Mouse (Mus musculus) liver (tissue): Measurements from ENCODE around the gene Slc4a1ap.
"Not testable (repeated sequence)": the region's sequence is repeated elsewhere in the genome, so short reads cannot be mapped to it uniquely, and the experiment has no call there.

Experiments used
- DNase-seq: peaks from one replicate; pipeline ENCODE4 v3.0.0-alpha.2; 2020; ENCODE audit warnings: mixed read lengths

Slc4a1ap gene

DNA sequence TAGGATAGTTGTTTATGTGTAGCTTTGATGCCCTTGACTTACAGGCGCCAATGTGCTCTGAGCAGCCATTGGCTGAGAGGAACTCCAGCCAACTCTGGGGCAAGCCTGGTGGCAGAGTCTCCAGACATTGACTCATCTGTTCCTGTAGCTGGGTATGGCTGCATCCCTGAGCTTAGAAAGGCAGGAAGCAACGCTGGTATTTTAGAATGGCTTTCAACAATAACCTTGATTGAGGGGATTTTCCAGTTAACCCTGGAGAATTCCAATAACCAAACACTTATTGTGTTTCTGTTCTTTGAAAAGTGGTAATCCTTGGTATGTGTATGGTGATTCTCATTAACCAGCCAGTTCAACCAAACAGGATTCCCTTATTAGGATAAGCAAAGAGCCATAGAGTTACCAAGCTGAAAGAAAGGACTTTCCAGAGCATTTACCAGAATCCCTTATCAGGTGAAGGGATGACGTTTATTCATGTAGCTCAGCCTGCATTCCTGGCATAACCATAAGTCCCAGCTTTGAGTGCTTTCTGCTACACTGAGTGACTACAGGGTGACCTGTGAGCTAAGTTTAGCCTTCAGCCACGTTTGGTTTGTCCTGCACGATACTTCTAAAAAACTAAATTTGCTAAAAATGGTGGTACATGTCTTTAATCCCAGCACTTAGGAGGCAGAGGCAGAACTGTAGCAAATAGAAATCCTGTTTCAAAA lies 41.3 kb downstream of the Slc4a1ap start:
- no peak for DNase-seq

GRCm38 (mm10) chr5:31571023-31571608 lies 44.3 kb downstream of the Slc4a1ap start:
- DNase-seq = peak; percentile 17

DNA sequence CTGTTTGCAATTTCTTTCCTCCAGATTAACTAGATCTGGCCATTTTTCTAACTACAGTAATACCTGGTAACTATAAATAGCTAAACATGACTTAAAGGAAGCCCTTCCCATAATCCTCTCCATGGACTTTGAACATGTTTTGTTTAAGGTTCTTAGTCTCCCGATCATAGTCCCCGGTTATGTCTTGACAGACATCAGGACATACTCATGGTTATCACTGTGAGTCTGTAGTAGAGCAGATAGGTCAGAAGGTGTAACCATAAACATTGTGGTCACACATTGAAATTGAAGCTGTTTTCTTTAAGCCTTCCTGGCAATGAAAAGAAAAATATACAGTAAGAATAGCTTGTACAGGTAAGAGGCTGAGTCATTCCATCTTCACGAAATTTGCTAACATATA lies 46.9 kb downstream of the Slc4a1ap start:
- DNase-seq = no peak

- DNase-seq = no peak
Measured at GRCm38 (mm10) chr5:31576539-31576975, 49.8 kb downstream of the Slc4a1ap start.

- DNase-seq = no peak
Measured at GRCm38 (mm10) chr5:31581263-31581662, 54.5 kb downstream of the Slc4a1ap start.

- DNase-seq = no peak
Measured at GRCm38 (mm10) chr5:31581932-31582331, 55.1 kb downstream of the Slc4a1ap start.

DNA sequence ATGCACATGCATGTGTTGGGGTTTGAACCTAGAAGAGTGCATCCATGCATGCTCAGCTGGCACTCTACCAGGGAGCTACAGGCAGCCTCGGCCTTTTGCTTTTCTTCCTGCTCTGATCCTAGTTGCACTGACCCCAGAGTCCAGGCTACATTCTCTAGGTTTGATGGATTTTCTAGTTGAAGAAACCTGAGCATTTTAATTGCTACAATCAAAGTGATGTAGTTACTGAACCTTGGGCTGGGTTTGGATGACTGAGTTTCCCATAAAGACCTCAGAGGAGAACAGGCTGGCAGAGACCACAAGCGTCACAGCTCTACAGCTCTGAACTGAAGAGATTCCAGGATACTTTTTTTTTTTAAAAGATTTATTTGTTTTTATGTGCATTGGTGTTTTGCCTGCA lies 56.5 kb downstream of the Slc4a1ap start:
- no peak for DNase-seq

DNA sequence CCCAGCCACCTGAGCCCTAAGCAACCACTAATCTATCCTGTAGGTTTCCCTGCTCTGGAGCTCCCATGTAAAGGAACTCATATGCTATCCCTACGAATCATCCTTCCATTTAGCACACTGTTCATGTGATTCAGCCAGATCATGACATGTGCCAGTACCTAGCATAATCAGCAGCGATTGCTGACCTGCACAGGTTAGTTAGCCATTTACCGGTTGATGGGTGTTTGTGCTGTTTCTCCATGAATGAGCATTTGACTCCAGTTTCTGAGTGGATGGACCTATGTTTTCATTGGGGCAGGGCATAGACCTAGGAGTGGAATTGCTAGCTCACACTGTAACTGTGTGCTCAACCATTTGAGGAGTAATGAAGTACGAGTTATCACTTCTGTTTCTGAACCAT lies 58.7 kb downstream of the Slc4a1ap start:
- no peak for DNase-seq

DNA sequence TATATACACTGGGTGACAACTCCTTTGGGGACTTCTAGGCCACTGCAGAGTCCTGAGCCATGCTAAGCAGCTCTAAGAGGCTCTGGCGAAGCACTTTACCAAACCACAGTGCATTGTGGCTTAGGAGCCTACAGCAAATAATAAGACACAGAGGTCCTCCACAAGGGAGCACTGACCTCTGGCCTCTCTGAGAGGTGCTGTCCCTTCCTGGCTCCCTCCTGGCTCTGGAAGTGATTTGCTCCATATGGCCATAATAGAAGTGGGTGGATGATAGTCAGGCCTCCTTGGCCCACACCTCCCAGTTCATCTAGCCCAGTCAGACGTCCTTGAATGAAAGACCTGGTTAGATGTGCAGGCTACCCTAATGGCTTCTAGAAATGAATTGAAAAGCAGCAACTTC lies 61.2 kb downstream of the Slc4a1ap start:
- no peak for DNase-seq

DNA sequence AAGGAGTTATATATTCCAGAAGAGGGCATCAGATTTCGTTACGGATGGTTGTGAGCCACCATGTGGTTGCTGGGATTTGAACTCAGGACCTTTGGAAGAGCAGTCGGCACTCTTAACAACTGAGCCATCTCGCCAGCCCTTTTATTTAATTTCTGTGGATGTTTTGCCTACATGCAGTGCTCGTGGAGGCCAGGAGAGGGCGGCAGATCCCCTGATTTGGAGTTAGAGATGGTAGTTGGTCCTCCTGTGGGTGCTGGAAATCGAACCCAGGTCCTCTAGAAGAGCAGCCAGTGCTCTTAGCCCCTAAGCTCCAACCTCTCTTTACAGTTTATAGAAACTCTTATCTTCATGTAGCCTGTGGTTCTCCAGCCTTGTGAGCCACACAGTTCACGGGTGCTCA lies 61.9 kb downstream of the Slc4a1ap start:
- DNase-seq = not testable (repeated sequence)

GRCm38 (mm10) chr5:31589711-31590319 lies 63.0 kb downstream of the Slc4a1ap start:
- no peak for DNase-seq

DNA sequence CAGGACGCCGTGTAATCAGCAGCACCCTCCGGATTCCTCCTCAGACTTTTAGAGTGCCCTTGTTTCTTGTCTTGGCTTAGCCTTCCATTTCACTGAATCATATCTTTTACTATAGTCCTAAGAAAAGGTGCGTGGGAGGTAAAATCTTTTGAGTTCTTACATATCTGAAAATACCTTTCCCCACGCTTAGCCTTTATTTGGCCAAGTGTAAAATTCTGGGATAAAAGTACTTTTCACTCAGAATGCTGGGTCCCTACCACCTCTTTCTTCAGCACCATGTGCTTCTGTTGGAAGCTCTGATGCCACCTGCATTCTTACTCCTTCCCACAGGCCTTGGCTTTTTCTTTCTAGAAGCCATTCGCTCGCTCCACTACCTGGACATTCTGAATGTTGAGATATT lies 64.3 kb downstream of the Slc4a1ap start:
- DNase-seq = no peak

GRCm38 (mm10) chr5:31595868-31596267 lies 69.1 kb downstream of the Slc4a1ap start:
- no peak for DNase-seq

GRCm38 (mm10) chr5:31596481-31597429 lies 70.0 kb downstream of the Slc4a1ap start, which contains the start of gene Mrpl33:
Mrpl33 (plus strand) TSS chr5:31596935.
- DNase-seq = peak; percentile 41

- DNase-seq = no peak
Measured at GRCm38 (mm10) chr5:31597430-31597944, 70.7 kb downstream of the Slc4a1ap start.

DNA sequence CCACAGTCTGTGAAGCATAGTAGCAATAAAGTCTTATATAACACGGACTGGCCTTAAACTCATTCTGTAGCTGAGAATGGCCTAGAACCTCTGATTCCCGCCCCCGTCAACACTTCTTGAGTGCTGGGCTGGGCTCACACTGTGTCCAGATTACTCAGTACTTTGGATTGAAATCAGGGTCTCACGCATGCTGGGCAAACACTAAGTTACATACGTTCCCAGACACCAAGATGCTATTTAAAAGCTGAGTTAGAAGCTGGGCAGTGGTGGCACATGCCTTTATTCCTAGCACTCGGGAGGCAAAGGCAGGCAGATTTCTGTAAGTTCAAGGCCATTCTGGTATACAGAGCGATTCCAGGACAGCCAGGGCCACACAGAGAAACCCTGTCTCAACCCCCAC lies 71.3 kb downstream of the Slc4a1ap start:
- no peak for DNase-seq

DNA sequence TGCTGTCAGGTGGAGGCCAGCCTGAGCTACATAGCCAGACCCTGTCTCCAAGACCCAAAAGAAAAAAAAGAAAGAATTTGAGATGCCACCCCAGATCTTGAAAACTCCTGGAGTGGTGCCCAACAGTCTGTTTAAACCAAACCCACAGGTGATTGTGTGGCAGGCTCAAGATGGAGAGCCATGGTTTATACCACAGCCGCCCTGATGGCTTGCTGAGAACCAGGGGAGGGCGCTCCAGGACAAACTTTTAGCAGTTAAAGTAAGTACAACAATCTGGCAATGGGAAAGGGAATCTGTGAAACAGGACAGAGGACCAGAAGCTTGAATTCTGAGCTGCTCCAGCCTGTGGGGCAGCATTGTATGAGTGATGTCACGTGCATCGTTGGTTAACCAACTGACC lies 71.8 kb downstream of the Slc4a1ap start:
- DNase-seq = peak; percentile 67

DNA sequence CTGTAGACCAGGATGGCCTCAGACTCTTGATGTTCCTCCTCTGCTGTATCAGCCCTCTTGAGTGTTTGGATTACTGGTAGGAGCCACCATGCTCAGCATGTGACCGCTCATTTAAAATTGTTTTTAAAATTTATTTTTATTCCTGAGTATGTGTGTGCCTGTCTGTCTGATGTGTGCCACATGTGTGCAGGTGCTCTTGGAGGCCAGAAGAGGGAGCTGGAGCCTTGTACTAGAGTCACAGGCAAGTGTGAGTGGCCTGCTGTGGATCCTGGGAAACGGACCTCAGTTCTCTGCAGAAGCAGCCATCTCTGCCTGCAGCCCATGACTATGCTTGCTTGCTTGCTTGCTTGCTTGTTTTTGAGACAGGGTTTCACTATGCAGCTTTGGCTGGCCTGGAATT lies 72.4 kb downstream of the Slc4a1ap start:
- DNase-seq = no peak

DNA sequence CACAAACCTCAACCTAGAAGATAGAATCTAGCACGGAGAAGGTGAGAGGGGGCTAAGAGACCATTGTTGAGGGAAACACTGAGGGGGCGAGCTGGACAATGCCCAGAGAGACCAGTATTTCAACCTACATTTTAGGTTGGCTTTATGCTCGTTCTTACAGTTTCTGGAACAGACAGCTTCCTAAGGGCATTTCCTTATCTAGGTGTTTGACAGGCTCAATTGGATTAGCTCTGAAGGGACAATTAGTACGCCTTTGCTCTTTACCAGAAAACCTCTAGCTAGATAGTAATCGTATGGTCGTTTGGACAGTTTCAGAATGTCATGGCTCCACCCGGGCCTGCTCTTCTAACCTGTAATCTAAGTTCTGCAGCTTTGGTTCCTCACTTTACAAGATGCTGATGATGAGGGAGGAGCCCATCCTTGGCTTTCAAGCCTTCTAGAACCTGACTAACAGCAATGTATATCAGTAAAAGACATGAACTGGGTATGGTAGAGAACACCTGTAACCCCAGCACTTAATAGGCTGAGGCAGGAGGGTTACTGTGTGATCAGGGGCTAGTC lies 74.4 kb downstream of the Slc4a1ap start:
- no peak for DNase-seq

- peak; percentile 48 for DNase-seq
Measured at GRCm38 (mm10) chr5:31602377-31602776, 75.6 kb downstream of the Slc4a1ap start.

DNA sequence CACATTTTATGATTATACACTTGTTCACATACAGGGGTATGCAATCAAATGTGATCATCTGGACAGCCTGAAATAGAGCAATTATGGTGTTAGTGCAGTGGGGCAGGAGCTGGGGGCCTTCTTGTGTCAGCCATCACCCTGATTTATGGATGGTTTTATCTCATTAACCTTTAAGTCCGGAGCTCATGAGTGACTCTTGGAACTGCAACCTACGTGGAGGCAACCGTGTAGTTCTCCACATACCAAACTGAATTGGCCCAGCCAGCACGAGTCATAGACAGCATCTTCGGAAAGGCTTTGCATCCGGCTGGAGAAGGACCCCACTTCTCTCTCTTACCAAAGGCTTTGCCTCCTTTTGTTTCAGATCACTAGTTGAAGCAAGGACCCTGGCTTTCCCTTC lies 77.0 kb downstream of the Slc4a1ap start:
- DNase-seq = no peak

DNA sequence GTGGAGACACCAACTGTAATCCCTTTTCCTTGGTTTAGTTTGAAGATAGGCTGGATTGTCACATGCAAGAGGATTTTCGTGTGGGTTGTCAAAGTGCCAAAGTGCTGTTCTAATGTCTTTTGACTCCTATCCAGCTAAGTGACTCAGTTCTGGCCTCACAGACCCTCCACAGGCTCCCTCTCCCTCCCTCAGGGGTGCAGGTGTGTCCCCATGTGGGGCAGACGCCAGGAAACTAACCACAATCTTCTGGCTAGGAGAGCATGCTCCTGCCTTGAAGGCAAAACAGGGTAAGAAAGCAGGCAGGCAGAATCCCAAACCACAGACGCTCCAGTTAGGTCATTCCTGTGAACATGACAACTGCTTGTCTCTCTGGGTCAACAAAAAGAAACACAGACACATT lies 79.4 kb downstream of the Slc4a1ap start:
- no peak for DNase-seq
